Comparison of ENCODE assay signal across 9 mouse cellular contexts in genomic region chr1:171388376-171389102, GRCm38 (mm10). TPM values are rescaled to one million over a fixed set of nuclear protein-coding genes. Genes with fewer than 3 reads are reported as not detected.
DNase-seq lines count a peak whose midpoint lies in the region; ATAC-seq and TF ChIP-seq lines count a peak whose summit lies in the region.
"Had no signal": no experiment of that assay in that cellular context is flagged by ENCODE, and none has a peak within 500 bp of the region (broad histone marks: within the 10 kb centered on the region; RNA-seq: fewer than 3 reads in every experiment).

Gene Arhgap30, plus strand, starts transcription at chr1:171388954.

- H3K27ac ChIP-seq in heart, embryonic 11.5 days (ENCODE audit: low read depth, low read length) = no peak within 1 kb of the TSS
- peak within 1 kb of the TSS; percentile 61 for H3K27ac ChIP-seq in heart, embryonic 16.5 days (ENCODE audit: low read length)
- H3K27ac ChIP-seq: kidney, postnatal 0 days had no signal

- no peaks in the 10 kb centered on the region for H3K9me3 ChIP-seq in heart, embryonic 11.5 days (replicated peaks; ENCODE audit: control insufficient read depth, low read length)
- no peaks in the 10 kb centered on the region for H3K9me3 ChIP-seq in E14TG2a.4 (ENCODE audit: low read length)
- no peaks in the 10 kb centered on the region for H3K9me3 ChIP-seq in heart, embryonic 16.5 days (replicated peaks; ENCODE audit: control insufficient read depth, low read length)

- no peaks in the 10 kb centered on the region for H3K36me3 ChIP-seq in heart, embryonic 11.5 days (ENCODE audit: control insufficient read depth, insufficient read depth, low read length)
- no peaks in the 10 kb centered on the region for H3K36me3 ChIP-seq in E14TG2a.4 (ENCODE audit: insufficient read depth, low read length)
- H3K36me3 ChIP-seq in heart, embryonic 16.5 days (ENCODE audit: control insufficient read depth, insufficient read depth) = no peaks in the 10 kb centered on the region

- ATAC-seq in heart, embryonic 11.5 days (replicated peaks; ENCODE audit: insufficient number of reproducible peaks, low FRiP score, low TSS enrichment) = no peak
- peak; percentile 73 for ATAC-seq in heart, embryonic 16.5 days (replicated peaks; ENCODE audit: extremely low read depth, insufficient read depth, low FRiP score)

- peaks cover 2% of the 10 kb centered on the region; the same call in 1 of the 2 replicates for H3K4me1 ChIP-seq in heart, embryonic 11.5 days (ENCODE audit: control insufficient read depth, insufficient read depth, low read length)
- peaks cover 64% of the 10 kb centered on the region for H3K4me1 ChIP-seq in E14TG2a.4 (replicated peaks; ENCODE audit: low read depth, low read length)
- H3K4me1 ChIP-seq in heart, embryonic 16.5 days (ENCODE audit: control insufficient read depth, insufficient read depth, low read length) = no peaks in the 10 kb centered on the region

- no peak for TF ChIP-seq CTCF in E14TG2a.4 (conservative IDR thresholded peaks at IDR 0.05; ENCODE audit: low read length)

- no peak within 1 kb of the TSS for H3K4me3 ChIP-seq in heart, embryonic 11.5 days (ENCODE audit: low read depth, low read length)
- H3K4me3 ChIP-seq in E14TG2a.4 (replicated peaks; ENCODE audit: low read length) = peak within 1 kb of the TSS; percentile 69
- H3K4me3 ChIP-seq in heart, embryonic 16.5 days (ENCODE audit: low read length) = peak within 1 kb of the TSS; percentile 43

- 71% methylated on average over 15 of the region's 15 CpGs for WGBS in heart, embryonic 11.5 days (ENCODE audit: insufficient replicate concordance)
- WGBS in heart, embryonic 16.5 days = 67% methylated on average over 15 of the region's 15 CpGs

- peak; percentile 34 to 87 for DNase-seq in heart, adult 18-20 months
- DNase-seq in lung, postnatal 14 days = peak; percentile 51
- peak; percentile 32 for DNase-seq in telencephalon, adult 2 months (ENCODE audit: low read depth, low spot score)
- DNase-seq in urinary bladder, postnatal 14 days (ENCODE audit: low spot score) = no peak
- no peak for DNase-seq in cerebellum, adult 9-10 months

- no peaks in the 10 kb centered on the region for H3K27me3 ChIP-seq in heart, embryonic 11.5 days (ENCODE audit: control insufficient read depth, insufficient read depth, low read length)
- H3K27me3 ChIP-seq in E14TG2a.4 (ENCODE audit: insufficient read depth, low read length) = peaks cover 6% of the 10 kb centered on the region; the same call in 1 of the 2 replicates
- no peaks in the 10 kb centered on the region for H3K27me3 ChIP-seq in heart, embryonic 16.5 days (ENCODE audit: control insufficient read depth, insufficient read depth, low read length)

- H3K4me2 ChIP-seq in heart, embryonic 11.5 days = no peak within 1 kb of the TSS; the same call in 1 of the 2 replicates
- H3K4me2 ChIP-seq in heart, embryonic 16.5 days (ENCODE audit: low read depth, low read length) = peak within 1 kb of the TSS; percentile 23

- no peak within 1 kb of the TSS for H3K9ac ChIP-seq in heart, embryonic 11.5 days (ENCODE audit: low read depth, low read length)
- peak within 1 kb of the TSS; percentile 28 for H3K9ac ChIP-seq in heart, embryonic 16.5 days (ENCODE audit: low read length)

RNA-seq across cellular contexts. Expression of gene Arhgap30, which starts in this region (rescaled TPM):
- 1 to 10 TPM; 2.7 to 5.0 TPM for total RNA-seq in heart, adult 18-20 months (2021)
- 0.18 and 0.44 TPM in 2 replicates for polyA plus RNA-seq in heart, embryonic 11.5 days (2014; fragmentation: Nextera tagmentation; extraction: Ambion mirVana)
- polyA plus RNA-seq in heart, embryonic 16.5 days (2015; fragmentation: Nextera tagmentation; extraction: Ambion mirVana) = 3.5 and 7.5 TPM in 2 replicates

Comparison
In these comparisons a context has a peak if more than half of its experiments do, and no peak if none do; other contexts are left out.
1. DNase-seq: peak in heart, adult 18-20 months (2 of 2), lung, postnatal 14 days (single experiment) and telencephalon, adult 2 months (single experiment); none in urinary bladder, postnatal 14 days (single experiment) and cerebellum, adult 9-10 months (single experiment).